Mouse (Mus musculus) lung, adult 2 months (tissue): ENCODE results near the gene Plekha5. TPM values are rescaled to one million over a fixed set of nuclear protein-coding genes. Genes with fewer than 3 reads are reported as not detected.

Experiments
- DNase-seq: peaks from one replicate; pipeline ENCODE4 v3.0.0; 2022
- H3K4me1 ChIP-seq: fragments of 200-500 bp; 2 replicates; pipeline ENCODE4 v1.6.1; 2011; ENCODE audit warnings: low read length; ENCODE audit not compliant: control insufficient read depth, insufficient read depth
- H3K4me3 ChIP-seq: fragments of 200-500 bp; replicated peaks from 2 replicates; pipeline ENCODE3; 2011; ENCODE audit warnings: low read depth, mild to moderate bottlenecking, control low read depth, low read length; ENCODE audit errors: extremely low read depth
- CTCF ChIP-seq: fragments of 200-500 bp; IDR thresholded peaks from 2 replicates; pipeline ENCODE4 v1.5.1; 2011; ENCODE audit warnings: mild to moderate bottlenecking, low read length, control low read depth; ENCODE audit not compliant: insufficient read depth
- POLR2A ChIP-seq: fragments of 200-500 bp; IDR thresholded peaks from 2 replicates; pipeline ENCODE4 v1.6.1; 2011; ENCODE audit warnings: low read depth, mild to moderate bottlenecking, control low read depth, low read length, borderline replicate concordance; ENCODE audit errors: extremely low read depth
- WGBS: fragments of 180-500 bp; shearing (Covaris S2); methylation state at CpG from one replicate; pipeline ENCODE4 v1.1.7; 2018; 5-methylcytosine and 5-hydroxymethylcytosine counted together
- polyA plus RNA-seq: library from polyadenylated mRNA; depleted of rRNA; stranded (reverse); fragments of >200 nt; gene quantifications from 2 replicates; pipeline ENCODE4 v1.2.3, GENCODE M21; 2012

Gene Plekha5
- polyA plus RNA-seq, 1 experiment, result 24.0 TPM

GRCm38 (mm10) chr6:140481701-140482460 lies 58.0 kb downstream of the Plekha5 start:
- DNase-seq, result peak; percentile 31
- no peak for TF ChIP-seq POLR2A
- H3K4me1 ChIP-seq, result peaks cover 6% of the 10 kb centered on the region

GRCm38 (mm10) chr6:140484170-140484569 lies 60.3 kb downstream of the Plekha5 start:
- WGBS, result 43% methylated on average over 9 of the region's 9 CpGs
- TF ChIP-seq CTCF (no peak), POLR2A (no peak)
- Histone ChIP-seq H3K4me1 (peaks cover 6% of the 10 kb centered on the region), H3K4me3 (no peak overlapping the region)
- no peak for DNase-seq

More at GRCm38 (mm10) chr6:140481701-140482460, 58.0 kb downstream of the Plekha5 start:
- WGBS, result 32% methylated on average over 7 of the region's 7 CpGs
- no peak overlapping the region for H3K4me3 ChIP-seq

DNA sequence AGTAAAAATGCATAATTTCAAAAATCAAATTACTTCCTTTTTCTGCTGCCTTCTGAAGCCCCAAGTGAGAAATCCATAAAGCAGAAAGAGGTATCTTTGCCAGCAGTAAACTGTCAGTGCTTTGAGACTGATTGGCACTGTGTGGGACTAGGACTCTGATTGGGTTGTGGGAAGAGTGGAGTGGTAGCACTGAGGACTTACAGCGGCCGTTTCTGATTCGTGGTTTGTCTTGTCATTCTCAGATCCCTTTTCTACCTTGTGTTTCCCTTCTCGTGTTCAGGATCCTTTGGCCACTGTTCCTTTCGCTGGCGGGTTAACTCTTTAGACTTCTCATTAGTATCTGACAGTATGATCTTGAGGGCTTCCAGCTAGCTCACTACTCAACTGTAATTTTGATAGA lies 61.8 kb downstream of the Plekha5 start:
- 78% methylated on average over 6 of the region's 6 CpGs for WGBS
- H3K4me1 ChIP-seq, result peaks cover 6% of the 10 kb centered on the region
- TF ChIP-seq CTCF (no peak), POLR2A (no peak)
- no peak for DNase-seq
- H3K4me3 ChIP-seq, result no peak overlapping the region

DNA sequence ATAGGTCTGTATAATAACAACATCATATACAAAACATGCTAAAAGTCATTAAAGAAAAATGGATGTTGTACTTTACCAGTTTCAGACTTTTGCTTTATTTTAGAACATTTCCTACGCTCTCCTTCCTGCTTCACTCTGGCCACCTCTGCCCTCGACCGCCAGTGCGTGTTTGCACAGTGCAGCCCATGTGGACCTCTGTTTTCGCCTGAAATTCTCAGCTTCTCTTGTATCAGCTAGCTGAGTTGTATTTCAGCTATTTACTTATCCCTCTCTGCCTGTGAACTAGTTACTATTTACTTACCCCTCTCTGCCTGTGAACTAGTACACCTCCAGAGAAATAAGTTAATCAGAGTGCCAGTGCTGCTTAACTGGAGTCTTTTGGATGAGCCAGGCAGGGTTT lies 62.8 kb downstream of the Plekha5 start:
- DNase-seq, result no peak
- 82% methylated on average over 5 of the region's 5 CpGs for WGBS
- Histone ChIP-seq H3K4me3 (no peak overlapping the region), H3K4me1 (peaks cover 6% of the 10 kb centered on the region)
- TF ChIP-seq CTCF (no peak), POLR2A (no peak)

GRCm38 (mm10) chr6:140487489-140487888 lies 63.6 kb downstream of the Plekha5 start:
- Histone ChIP-seq H3K4me1 (peaks cover 6% of the 10 kb centered on the region), H3K4me3 (no peak overlapping the region)
- DNase-seq, result no peak
- 66% methylated on average over 6 of the region's 6 CpGs for WGBS
- TF ChIP-seq POLR2A (no peak), CTCF (no peak)

GRCm38 (mm10) chr6:140488673-140489072 lies 64.8 kb downstream of the Plekha5 start:
- WGBS, result 83% methylated on average over 3 of the region's 3 CpGs
- Histone ChIP-seq H3K4me3 (no peak overlapping the region), H3K4me1 (peaks cover 4% of the 10 kb centered on the region; the same call in 1 of the 2 replicates)
- no peak for TF ChIP-seq POLR2A
- no peak for TF ChIP-seq CTCF
- no peak for DNase-seq

DNA sequence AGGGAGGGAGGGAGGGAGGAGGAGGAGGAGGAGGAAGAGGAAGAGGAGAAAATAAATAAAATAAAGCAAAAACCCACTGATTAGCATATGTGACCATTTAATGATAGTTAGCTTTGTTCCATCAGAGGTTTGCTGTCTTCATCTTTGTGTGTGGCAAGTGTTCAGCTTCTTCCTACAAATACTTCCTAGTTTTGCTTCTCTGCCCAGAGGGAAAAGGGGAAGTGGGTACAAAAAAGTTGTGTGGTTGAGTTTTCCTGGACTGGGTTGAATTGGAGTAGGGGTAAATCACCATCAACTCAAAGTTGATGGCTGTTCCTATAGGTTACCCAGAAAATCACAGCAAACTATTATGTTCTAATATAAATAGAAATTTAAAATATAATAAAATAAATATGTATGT lies 65.7 kb downstream of the Plekha5 start:
- peaks cover 4% of the 10 kb centered on the region; the same call in 1 of the 2 replicates for H3K4me1 ChIP-seq
- DNase-seq, result no peak
- no peak overlapping the region for H3K4me3 ChIP-seq
- TF ChIP-seq POLR2A (no peak), CTCF (no peak)

GRCm38 (mm10) chr6:140490220-140490619 lies 66.4 kb downstream of the Plekha5 start:
- Histone ChIP-seq H3K4me3 (no peak overlapping the region), H3K4me1 (peaks cover 4% of the 10 kb centered on the region; the same call in 1 of the 2 replicates)
- TF ChIP-seq CTCF (no peak), POLR2A (no peak)
- WGBS, result 66% methylated on average over 4 of the region's 4 CpGs
- DNase-seq, result no peak

DNA sequence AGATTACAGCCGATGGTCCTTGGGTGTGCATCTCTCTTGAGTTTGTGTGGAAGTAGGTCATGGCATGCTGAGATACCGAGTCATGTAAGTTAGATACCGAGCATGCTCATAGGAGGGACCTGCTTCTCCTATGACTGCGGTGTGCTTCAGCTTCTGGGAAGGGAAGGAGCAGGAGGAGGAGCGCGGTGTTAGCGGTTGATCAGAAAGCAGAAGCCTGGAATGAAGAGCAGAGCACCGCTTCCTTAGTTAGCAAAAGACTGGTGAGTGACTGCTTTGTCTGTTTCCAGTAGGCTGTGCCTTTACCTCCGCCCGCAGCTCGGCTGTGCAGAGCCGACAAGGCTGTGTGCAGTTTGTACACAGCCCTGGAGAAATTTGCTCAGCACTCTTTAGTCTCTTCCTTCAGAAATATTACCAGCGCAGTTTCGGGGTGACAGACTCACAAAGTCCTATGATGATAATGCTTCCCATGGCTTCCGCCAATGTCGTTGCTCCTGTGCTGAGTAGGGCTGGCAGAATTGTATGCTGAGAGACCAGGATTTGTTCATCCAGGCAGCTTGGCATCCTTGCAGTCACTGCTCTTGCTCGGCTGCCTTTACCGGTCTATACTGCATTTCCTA lies 67.2 kb downstream of the Plekha5 start:
- no peak for DNase-seq
- Histone ChIP-seq H3K4me1 (peaks cover 4% of the 10 kb centered on the region; the same call in 1 of the 2 replicates), H3K4me3 (no peak overlapping the region)
- TF ChIP-seq CTCF (no peak), POLR2A (no peak)
- WGBS, result 63% methylated on average over 18 of the region's 18 CpGs

- H3K4me1 ChIP-seq, result peaks cover 4% of the 10 kb centered on the region; the same call in 1 of the 2 replicates
- 46% methylated on average over 6 of the region's 6 CpGs for WGBS
- TF ChIP-seq POLR2A (no peak), CTCF (no peak)
These were observed 68.2 kb downstream of the Plekha5 start for GRCm38 (mm10) chr6:140492043-140492442.

More at GRCm38 (mm10) chr6:140492043-140492442, 68.2 kb downstream of the Plekha5 start:
- no peak for DNase-seq
- no peak overlapping the region for H3K4me3 ChIP-seq
